Mouse (Mus musculus): Measurements from ENCODE around the gene Snapc3.

The Snapc3 gene

DNA sequence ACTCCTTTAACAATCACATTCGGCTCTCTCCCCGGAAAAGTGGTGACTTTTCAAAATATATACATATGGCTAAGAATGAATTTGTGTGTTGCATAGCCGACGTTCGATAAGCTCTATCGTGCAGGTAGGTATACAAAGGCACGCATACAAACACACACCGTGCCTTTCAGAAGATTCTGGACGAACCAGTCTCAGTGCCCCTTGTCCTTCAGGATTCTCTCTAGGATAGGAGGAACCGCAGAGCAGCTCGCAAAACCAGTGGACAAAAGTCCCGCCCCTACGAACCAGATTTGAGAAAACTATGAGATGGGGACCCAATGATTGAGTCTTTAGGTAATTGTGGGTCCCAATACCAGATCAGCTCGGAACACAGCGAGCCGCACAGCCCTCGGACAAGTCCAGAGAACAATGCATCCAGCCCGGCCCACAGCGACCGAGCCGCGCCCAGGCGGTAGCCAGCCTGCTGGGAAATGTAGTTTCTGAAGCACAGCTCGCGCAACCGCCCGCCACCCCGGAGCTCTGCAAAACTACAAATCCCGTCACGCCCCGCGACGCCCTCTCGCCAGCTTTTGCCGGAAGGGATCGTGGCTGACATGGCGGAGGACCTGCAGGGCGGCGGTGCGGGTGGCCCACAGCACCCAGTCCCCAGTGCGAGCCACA is at the start of gene Snapc3:
Gene Snapc3 (plus strand): TSS at position 565 of the 660 bp plus-strand sequence.
- peak; percentile 98 for DNase-seq

DNA sequence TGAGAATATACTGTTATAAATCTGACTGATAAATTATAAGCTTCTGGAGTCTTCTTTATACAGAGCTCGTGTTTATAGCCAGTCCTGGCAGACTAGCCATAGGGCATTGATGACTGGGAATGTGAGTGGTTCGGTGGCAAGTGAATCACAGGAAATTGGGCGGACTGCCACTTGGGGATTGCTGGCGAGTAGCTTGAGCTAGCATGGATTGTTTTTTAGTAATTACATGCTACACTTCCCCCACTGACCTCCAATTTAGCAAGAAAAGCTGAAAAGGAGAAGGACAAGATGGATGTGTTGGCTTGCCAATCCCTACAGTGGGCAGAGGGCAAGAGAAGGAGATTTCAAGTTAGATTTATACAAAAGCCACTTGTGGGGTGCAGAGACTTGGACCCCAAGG is 44.1 kb upstream of the Snapc3 start:
- DNase-seq: no peak

DNA sequence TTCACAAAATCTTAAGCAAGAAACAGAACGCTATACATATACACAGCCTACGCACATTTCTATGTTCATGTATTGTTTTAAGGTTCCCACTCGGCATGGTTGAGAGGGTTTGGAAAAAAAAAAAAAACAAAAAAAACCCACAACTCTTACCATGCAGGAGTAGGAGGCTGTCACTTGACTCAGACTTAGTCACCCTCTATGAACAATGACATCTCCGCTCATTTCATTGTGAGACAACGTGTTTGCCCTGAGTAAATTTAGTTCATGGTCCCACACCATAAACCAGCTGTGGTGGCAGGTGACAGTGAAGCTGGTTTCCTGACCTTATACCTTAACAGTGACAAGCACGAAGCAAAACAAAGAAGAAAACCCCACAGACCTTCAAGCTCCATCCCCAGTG is 41.9 kb upstream of the Snapc3 start:
- DNase-seq: no peak

DNA sequence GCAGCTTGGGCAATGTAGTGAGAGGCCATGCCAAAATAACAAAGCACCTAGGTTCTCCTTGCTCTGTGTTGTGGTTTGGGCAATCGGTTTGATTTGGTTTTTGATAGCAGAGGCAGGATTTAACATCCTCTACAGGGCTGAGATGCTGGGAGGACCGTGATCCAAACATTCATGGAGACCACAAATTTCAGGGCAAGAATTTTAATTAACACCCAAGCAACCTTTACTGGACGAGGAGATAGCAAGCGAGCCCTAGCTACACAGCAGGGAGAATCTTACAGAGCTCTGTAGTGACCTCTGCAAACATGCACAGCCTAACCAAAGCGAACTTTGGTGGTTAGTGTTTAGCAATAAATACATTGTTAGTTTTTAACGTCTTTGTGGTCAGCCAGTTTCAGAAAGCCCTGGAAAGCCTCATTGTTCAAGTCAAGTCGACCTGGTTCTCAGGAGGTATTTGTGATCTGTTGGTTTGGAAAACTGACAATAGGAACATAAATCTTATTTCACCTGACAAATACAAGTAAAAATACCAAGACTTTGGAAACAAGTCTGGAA is 41.0 kb upstream of the Snapc3 start:
- no peak for DNase-seq

- no peak for DNase-seq
Measured at GRCm38 (mm10) chr4:83379036-83379435, 38.5 kb upstream of the Snapc3 start.

DNA sequence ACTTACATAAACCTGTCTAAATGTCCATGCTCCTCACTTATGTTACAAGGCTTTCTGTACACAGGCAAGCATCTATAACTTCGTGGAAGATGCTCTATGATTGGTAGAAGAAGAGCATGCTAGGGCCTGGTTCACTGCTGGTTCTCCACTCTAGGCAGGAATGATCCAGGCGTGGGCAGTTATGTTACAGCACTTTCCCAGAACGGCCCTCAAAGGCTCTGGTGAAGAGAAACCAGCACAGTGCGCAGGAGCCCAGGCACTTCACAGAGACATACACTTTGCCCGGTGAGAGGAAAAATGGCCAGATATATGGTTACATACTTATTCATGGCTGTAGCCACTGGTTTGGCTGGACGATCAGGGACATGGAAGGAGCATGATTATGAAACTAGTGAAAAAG is 37.8 kb upstream of the Snapc3 start:
- no peak for DNase-seq

DNA sequence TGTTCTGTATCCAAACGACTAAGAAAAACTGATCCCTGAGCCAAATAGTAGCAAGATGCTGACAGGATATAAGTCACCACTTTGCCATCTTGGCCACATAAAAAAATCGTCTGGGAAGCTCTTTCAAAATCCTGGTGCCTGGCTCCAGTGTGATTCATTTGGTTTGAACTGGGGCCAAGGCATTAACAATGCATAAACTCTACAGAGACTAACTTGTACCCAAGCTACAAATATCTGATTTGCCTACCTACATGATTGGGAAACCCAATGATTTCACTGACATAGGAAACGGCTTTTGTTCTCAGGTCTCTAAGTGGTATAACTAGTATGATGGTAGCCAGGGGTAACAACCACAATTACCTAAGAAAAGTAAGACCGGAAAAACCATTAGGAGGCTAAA is 37.3 kb upstream of the Snapc3 start:
- no peak for DNase-seq

GRCm38 (mm10) chr4:83383899-83384490 is 33.5 kb upstream of the Snapc3 start:
- peak; percentile 53 for DNase-seq

- no peak for DNase-seq
Measured at GRCm38 (mm10) chr4:83385091-83385490, 32.4 kb upstream of the Snapc3 start.

GRCm38 (mm10) chr4:83390551-83390950 is 27.0 kb upstream of the Snapc3 start:
- DNase-seq: no peak

DNA sequence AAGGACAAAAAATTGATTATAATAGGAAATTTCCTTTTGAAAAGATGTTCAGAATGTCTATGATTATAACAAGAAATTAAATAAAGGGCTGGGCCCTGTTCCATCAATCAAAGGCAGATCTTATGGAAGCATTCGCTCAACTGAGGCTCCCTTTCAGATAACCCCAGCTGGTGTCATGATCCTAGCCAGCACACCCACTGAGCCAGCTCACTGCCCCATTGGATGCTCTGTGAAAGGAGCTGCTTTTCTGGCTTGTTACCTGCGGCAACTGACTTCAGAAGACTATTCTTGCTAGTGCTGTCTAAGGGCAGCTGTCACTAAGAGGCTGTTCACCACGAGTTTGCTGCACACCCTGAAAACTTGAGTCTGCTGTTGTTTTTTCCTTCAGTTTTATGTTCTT is 25.6 kb upstream of the Snapc3 start:
- no peak for DNase-seq

DNA sequence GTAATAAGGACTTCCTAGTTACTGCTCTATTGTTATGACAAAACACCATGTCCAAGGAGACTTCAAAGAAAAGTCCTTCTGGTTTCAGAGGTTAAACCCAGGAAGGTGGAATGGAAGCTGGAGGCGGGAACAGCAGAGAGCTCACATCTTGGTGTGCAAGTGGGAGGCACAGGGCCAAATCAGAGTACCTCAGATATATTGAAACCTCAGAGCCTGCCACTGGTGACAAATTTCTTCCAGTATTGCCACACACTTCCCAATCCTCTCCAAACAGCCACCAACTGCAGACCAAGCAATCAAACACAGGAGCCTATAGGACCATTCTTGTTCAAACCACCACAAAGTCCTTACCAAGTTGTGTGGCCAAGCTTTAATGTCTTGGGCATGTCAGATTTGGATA is 23.8 kb upstream of the Snapc3 start:
- DNase-seq: no peak

GRCm38 (mm10) chr4:83396346-83396745 is 21.2 kb upstream of the Snapc3 start:
- DNase-seq: no peak

DNA sequence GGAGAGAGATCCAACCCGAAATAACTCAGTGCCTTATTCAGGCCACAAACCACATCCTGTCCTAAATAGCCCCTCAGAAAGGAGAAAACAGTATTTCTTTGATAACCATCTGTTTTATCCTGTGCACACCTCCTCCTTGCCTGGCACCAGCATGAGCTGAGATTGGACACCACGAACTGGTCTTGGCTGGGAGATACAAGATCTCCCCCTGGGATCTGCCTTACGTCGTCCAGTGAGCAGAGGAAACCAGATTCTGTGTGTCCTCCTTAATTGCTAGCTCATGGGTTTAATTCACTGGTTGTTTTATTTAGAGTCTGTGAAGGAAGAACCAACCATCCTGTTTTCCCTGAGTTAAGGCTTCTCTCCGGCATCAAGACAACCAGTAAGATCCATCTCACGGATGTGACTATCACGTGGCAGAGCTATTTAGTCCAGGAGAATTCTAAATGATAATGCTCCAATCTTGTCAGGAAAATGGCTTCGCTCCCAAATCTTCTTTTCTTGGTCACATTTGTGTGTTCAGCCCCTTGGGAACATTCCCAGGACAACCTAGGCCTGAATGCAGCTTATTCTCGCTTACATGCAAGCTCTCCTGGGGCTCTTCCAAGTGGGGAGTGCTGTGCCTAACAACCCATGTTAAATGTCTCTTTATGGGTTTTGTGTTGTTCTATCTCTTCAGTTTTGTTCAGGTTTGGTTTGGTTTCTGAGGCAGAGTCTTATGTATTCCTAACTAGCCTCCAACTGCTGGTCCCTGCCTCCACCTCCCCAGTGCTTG is 20.3 kb upstream of the Snapc3 start:
- no peak for DNase-seq

- DNase-seq: no peak
Measured at GRCm38 (mm10) chr4:83398527-83398926, 19.0 kb upstream of the Snapc3 start.

DNA sequence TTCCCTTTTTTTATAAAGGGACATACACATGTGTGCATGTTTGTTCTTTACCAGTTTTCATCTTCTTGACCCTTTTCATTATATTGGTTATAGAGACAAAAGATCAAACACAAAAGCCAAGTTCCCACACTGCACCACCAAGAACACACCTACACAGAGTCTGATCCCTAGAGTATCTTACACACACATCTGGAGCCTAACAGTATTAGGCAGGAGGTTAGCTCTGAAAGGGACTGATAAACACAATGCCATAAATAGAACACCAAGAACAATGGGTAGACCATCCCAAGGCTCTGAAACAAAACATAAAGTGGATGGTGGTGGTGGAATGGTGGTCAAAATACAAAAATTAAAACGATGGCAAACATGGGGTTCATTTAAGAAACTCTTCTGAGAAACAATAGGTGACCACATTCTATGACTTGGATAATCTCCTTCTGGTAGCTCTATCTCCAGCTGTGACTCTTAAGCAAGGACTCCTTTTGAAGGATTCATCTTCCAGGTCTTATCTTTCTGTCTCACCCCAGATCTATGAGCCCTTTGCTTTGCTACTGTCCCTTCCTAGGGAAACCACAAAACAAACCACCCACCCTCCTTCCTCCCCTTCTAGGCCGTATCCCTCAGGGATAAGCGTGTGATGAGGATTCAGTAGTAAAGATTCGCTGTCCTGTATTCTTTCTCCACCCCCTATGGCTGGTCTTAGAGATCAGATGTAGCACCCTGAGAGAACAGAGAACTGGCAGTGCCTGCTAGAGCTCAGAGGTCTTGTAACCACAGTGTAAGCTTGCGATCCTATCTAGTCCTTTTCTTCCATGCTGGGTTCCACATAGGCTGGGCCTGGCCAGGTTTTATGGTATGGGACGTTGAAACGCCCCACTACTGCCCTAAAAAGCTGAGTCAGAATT is 16.6 kb upstream of the Snapc3 start:
- no peak for DNase-seq

DNA sequence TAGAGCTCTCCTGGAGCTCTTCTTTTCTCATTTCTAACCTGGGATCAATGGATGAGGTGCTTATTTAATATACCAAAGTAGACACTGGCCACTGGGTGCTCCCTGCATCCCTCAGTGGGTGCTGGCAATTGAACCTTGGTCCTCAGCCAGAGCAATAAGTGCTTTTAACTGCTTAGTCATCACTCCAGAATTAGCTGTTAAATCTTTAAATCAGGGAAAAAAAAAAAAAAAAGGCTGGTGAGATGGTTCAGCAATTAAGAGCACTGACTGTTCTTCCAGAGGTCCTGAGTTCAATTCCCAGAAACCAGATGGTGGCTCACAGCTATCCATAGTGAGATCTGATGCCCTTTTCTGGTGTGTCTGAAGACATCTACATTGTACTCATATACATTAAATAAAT is 15.8 kb upstream of the Snapc3 start:
- no peak for DNase-seq

- DNase-seq: no peak
Measured at GRCm38 (mm10) chr4:83407688-83408087, 9.8 kb upstream of the Snapc3 start.

DNA sequence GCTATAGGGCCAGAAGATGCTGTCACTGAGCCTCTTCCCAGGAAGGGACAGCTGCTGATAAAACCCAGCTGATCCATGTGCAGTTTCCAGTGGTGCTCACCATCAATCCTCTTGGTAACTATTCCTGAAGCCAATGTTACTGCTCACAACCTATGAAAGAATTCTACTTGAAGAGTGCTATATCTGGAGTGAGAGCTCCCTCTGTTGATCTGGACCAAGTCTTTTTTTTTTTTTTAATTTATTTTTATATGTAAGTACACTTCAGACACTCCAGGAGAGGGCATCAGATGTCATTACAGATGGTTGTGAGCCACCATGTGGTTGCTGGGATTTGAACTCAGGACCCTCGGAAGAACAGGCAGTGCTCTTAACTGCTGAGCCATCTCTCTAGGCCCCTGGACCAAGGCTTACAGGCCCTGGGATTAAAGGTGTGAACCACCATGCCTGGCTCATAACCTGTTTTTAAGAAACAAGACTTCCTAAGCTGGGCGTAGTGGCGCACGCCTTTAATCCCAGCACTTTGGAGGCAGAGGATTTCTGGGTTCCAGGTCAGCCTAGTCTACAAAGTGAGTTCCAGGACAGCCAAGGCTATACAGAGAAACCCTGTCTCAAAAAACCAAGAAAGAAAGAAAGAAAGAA is 7.5 kb upstream of the Snapc3 start:
- DNase-seq: no peak

DNA sequence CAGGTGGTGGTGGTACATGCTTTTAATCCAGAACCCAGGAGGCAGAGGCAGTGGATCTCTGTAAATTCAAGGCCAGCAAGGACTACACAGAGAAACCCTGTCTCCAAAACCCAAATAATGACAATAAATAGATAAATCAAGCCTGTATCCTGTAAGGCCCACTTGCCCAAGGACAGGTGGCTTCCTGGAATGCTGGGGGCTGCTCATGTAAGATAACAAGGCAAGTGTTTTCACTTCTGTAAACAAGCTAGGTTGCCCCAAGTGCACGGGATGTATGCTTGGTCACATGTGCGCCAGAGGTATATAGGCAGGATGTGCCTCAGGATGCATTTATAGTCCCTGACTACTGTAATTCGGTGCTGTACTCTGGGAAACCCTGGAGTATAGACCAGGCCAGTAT is 5.5 kb upstream of the Snapc3 start:
- no peak for DNase-seq

GRCm38 (mm10) chr4:83414241-83414824 is 3.2 kb upstream of the Snapc3 start:
- no peak for DNase-seq

DNA sequence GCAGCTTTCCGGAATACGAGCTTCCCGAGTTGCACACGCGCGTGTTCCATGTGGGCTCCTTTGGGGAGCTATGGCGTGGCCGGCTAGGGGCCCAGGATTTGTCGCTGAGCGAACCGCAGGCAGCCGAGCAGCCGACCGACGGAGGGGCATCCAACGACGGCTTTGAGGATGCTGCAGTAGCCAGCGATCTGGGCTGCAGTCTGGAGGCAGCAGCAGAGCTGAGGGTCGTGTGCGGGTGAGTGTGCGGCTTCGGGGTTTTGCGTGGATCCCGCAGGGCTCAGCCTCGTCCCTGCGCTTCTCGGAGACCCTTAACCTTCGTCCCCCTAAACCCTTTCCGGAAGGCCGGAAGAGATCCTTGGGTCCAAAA is 279 bp downstream of the Snapc3 start:
- DNase-seq: peak; percentile 49
